Comparison of ENCODE assay signal across 10 mouse cellular contexts in genomic region chr8:112061372-112061771, GRCm38 (mm10). TPM values are rescaled to one million over a fixed set of nuclear protein-coding genes. Genes with fewer than 3 reads are reported as not detected.
DNase-seq lines count a peak whose midpoint lies in the region; TF ChIP-seq lines count a peak whose summit lies in the region.
"Had no signal": no experiment of that assay in that cellular context is flagged by ENCODE, and none has a peak within 500 bp of the region (broad histone marks: within the 10 kb centered on the region; RNA-seq: fewer than 3 reads in every experiment).

No protein-coding gene starts in this region.

- no peak for TF ChIP-seq EP300 in ES-Bruce4 (IDR thresholded peaks at IDR 0.05; ENCODE audit: insufficient read depth, low read depth, low read length)

- peak; percentile 13 for TF ChIP-seq CTCF in ES-Bruce4 (IDR thresholded peaks at IDR 0.05; ENCODE audit: low read depth, low read length)

- H3K27ac ChIP-seq in ES-Bruce4 (ENCODE audit: insufficient read depth, low read length) = no peak overlapping the region
- H3K27ac ChIP-seq: heart, embryonic 15.5 days; midbrain, embryonic 12.5 days had no signal

- H3K27me3 ChIP-seq in ES-Bruce4 (ENCODE audit: control insufficient read depth, insufficient read depth, low read length, poor library complexity, severe bottlenecking) = no peaks in the 10 kb centered on the region
- H3K27me3 ChIP-seq: heart, embryonic 15.5 days; midbrain, embryonic 12.5 days had no signal

- peak; percentile 59 for DNase-seq in adrenal gland, postnatal 14 days
- DNase-seq in adrenal gland, adult 8-10 months = no peak
- DNase-seq in left cerebral cortex, adult 11 months (ENCODE audit: low spot score) = peak; percentile 55
- no peak for DNase-seq in left cerebral cortex, postnatal 36 days (ENCODE audit: low spot score in 2 of 2)
- DNase-seq in cerebellum, postnatal 10 days = peak; percentile 76 to 89
- DNase-seq in kidney, postnatal 14 days = peak; percentile 25
- DNase-seq in retina, postnatal 1 day = peak; percentile 75

- no peaks in the 10 kb centered on the region for H3K36me3 ChIP-seq in ES-Bruce4 (ENCODE audit: control insufficient read depth, insufficient read depth, low read length, poor library complexity, severe bottlenecking)
- H3K36me3 ChIP-seq: heart, embryonic 15.5 days; midbrain, embryonic 12.5 days had no signal

- no peak for TF ChIP-seq POLR2A in ES-Bruce4 (IDR thresholded peaks at IDR 0.05; ENCODE audit: insufficient read depth, low read length)

- no peaks in the 10 kb centered on the region for H3K4me1 ChIP-seq in ES-Bruce4 (ENCODE audit: control insufficient read depth, insufficient read depth, low read length)
- H3K4me1 ChIP-seq: heart, embryonic 15.5 days; midbrain, embryonic 12.5 days had no signal

- no peaks in the 10 kb centered on the region for H3K9me3 ChIP-seq in ES-Bruce4 (replicated peaks; ENCODE audit: control insufficient read depth, insufficient read depth, low read length, poor library complexity, severe bottlenecking)
- H3K9me3 ChIP-seq: heart, embryonic 15.5 days; midbrain, embryonic 12.5 days had no signal

- H3K9ac ChIP-seq in ES-Bruce4 (ENCODE audit: low read depth, poor library complexity, severe bottlenecking) = no peak overlapping the region
- H3K9ac ChIP-seq: heart, embryonic 15.5 days; midbrain, embryonic 12.5 days had no signal

- intact Hi-C loops in left cerebral cortex, postnatal 36 days (cut with DNase I) = loop anchor here (5.0 kb wide), 4 partner anchors 511 to 1571 kb away; partner anchors contain the start of gene Cntnap4

- H3K4me3 ChIP-seq in ES-Bruce4 (ENCODE audit: low read depth, low read length) = no peak overlapping the region
- H3K4me3 ChIP-seq: heart, embryonic 15.5 days; midbrain, embryonic 12.5 days had no signal

RNA-seq across cellular contexts. Expression of gene Gm6793, which starts 46.5 kb away (rescaled TPM):
- total RNA-seq in adrenal gland, postnatal 14 days (2021) = 0.23 TPM in 1 of 2 replicates, not detected in the other
- under 1 TPM in 2 of 4 experiments, not detected in 2; 0.25 to 0.46 TPM for total RNA-seq in adrenal gland, adult 8-10 months (2022)
- total RNA-seq in left cerebral cortex, postnatal 36 days (2021) = not detected
- polyA plus RNA-seq in ES-Bruce4 (2011; ENCODE audit: insufficient read depth, insufficient read length, low read depth, missing spikeins) = 0.68 and 0.90 TPM in 2 replicates

RNA-seq across cellular contexts. Expression of gene Terf2ip, which starts 50.2 kb away (rescaled TPM):
- total RNA-seq in adrenal gland, postnatal 14 days (2021) = 15.7 and 17.5 TPM in 2 replicates
- 10 to 100 TPM; 23.5 to 26.6 (median 24.4) TPM for total RNA-seq in adrenal gland, adult 8-10 months (2022)
- total RNA-seq in left cerebral cortex, postnatal 36 days (2021) = 10 to 100 TPM; 36.2 to 37.8 TPM
- polyA plus RNA-seq in ES-Bruce4 (2011; ENCODE audit: insufficient read depth, insufficient read length, low read depth, missing spikeins) = 10.3 and 10.7 TPM in 2 replicates

RNA-seq across cellular contexts. Expression of gene Kars, which starts 50.2 kb away (rescaled TPM):
- 108 and 120 TPM in 2 replicates for total RNA-seq in adrenal gland, postnatal 14 days (2021)
- 100 to 1,000 TPM; 101 to 113 (median 106) TPM for total RNA-seq in adrenal gland, adult 8-10 months (2022)
- 10 to 100 TPM; 68.6 to 73.2 TPM for total RNA-seq in left cerebral cortex, postnatal 36 days (2021)
- polyA plus RNA-seq in ES-Bruce4 (2011; ENCODE audit: insufficient read depth, insufficient read length, low read depth, missing spikeins) = 306 and 325 TPM in 2 replicates

Comparison
In these comparisons a context has a peak if more than half of its experiments do, and no peak if none do; other contexts are left out.
1. DNase-seq: peak in adrenal gland, postnatal 14 days (single experiment), left cerebral cortex, adult 11 months (single experiment), cerebellum, postnatal 10 days (2 of 2), kidney, postnatal 14 days (single experiment) and retina, postnatal 1 day (single experiment); none in adrenal gland, adult 8-10 months (single experiment) and left cerebral cortex, postnatal 36 days (0 of 2).